Mouse (Mus musculus) frontal cortex, adult 2 months (tissue): ENCODE data around the gene Snap25. TPM values are rescaled to one million over a fixed set of nuclear protein-coding genes. Genes with fewer than 3 reads are reported as not detected.

Source experiments
- DNase-seq, 2 experiments: peaks; one replicate each; pipeline ENCODE4 v3.0.0; 2022; ENCODE audit warnings: low spot score in 1 of 2; ENCODE audit errors: extremely low spot score in 1 of 2
- polyA plus RNA-seq: library from polyadenylated mRNA; depleted of rRNA; stranded (reverse); fragments of >200 nt; gene quantifications from 2 replicates; pipeline ENCODE4 v1.2.3, GENCODE M21; 2012

The Snap25 gene
- polyA plus RNA-seq, 1 experiment: 2,537 TPM

- DNase-seq: peak; percentile 88 to 89
Observed at GRCm38 (mm10) chr2:136711746-136712440, 1.4 kb upstream of the Snap25 start.

GRCm38 (mm10) chr2:136712441-136713015 lies 725 bp upstream of the Snap25 start:
- DNase-seq: no peak

GRCm38 (mm10) chr2:136714008-136714411 lies 757 bp downstream of the Snap25 start:
- DNase-seq: peak in 1 of 2 experiments; percentile 61

DNA sequence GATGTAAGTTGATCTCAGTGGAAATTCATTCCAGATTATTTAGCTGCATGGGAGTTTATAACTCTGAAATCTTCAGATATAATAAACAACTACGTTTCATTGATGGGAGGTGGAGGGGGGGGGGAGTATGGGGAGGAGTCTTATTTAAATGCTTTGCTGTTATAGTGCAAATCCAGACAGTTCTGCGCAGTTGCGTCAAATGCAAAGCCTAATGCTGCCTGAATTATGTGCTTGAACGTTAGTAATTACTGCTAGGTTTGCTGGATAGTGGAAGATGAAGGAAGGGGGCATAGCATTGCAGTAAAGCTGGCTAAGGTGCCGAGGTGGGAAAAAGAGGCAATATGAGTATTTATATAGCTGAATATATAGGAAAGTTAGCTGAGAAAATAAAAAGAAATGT lies 2.3 kb downstream of the Snap25 start:
- DNase-seq: no peak

DNA sequence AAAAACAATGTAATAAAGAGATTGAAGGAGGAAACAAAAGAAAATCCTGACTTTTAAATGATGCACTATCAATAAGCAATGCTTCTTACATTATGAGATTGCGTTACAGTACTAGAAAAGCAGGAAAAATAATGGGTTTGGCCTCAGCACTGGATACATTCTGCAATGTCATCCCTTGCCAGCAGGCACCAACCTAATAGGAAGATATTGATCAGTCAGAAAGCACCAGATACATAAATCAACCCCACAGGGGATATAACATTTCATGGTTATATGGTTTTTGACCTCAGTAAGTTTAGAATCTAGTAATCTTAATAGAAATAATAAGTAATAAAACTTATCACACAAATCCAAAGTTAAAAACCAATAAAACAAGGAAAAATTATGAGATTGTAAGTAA lies 3.1 kb downstream of the Snap25 start:
- DNase-seq: no peak

GRCm38 (mm10) chr2:136720235-136720634 lies 7.0 kb downstream of the Snap25 start:
- DNase-seq: peak in 1 of 2 experiments; percentile 77

- no peak for DNase-seq
Observed at GRCm38 (mm10) chr2:136738260-136738659, 25.0 kb downstream of the Snap25 start.

GRCm38 (mm10) chr2:136742230-136742629 lies 29.0 kb downstream of the Snap25 start:
- peak in 1 of 2 experiments; percentile 35 for DNase-seq

DNA sequence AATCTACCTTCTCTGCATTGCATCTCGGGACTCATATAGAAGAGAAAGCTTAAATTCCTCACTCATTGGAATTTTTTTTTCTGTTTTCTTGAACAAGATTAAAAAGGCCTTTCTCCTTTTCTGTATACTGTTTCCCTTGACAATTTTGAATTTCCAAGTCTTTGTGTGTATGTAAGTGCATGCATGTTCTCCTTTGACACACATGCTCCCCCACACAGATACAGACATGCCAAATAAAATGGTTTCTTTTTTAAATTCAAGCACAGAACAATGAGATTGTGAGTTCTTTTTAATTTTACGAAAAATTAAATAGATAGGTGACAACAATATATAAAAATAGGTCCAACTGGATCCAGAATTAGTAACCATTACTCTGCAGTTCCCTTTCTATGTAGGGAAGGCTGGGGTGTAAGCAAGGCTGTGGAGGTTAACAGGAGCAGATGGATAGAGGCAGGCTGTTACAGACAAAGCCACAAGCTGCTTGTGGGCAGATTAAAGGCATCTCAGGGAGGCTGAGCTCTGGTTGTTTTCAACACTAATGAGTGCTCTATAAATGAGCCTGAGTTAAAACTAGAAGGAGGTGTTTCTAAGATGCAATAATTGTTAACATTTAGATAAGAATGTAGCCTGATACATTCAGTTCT lies 31.6 kb downstream of the Snap25 start:
- DNase-seq: no peak

GRCm38 (mm10) chr2:136745327-136745994 lies 32.2 kb downstream of the Snap25 start:
- no peak for DNase-seq

DNA sequence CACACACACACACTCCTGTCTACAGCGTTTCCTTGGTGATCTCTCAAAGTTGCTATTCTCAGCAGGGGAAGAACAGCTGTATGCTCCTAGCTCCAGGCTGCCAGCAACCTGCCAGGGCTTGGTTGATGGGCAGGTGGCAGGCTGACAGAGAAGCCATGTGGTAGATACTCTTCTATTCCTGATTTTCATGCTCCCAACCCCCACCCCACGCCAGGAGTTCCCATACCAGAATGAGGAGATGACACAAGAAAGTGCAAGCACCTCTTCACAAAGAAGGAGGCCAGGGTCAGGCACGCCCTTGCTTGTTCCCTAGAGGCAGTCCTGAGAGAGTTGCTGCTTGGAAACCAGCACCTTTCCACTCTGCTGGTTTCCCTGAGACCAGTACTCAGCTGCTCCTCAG lies 40.4 kb downstream of the Snap25 start:
- DNase-seq: peak; percentile 14 to 36

DNA sequence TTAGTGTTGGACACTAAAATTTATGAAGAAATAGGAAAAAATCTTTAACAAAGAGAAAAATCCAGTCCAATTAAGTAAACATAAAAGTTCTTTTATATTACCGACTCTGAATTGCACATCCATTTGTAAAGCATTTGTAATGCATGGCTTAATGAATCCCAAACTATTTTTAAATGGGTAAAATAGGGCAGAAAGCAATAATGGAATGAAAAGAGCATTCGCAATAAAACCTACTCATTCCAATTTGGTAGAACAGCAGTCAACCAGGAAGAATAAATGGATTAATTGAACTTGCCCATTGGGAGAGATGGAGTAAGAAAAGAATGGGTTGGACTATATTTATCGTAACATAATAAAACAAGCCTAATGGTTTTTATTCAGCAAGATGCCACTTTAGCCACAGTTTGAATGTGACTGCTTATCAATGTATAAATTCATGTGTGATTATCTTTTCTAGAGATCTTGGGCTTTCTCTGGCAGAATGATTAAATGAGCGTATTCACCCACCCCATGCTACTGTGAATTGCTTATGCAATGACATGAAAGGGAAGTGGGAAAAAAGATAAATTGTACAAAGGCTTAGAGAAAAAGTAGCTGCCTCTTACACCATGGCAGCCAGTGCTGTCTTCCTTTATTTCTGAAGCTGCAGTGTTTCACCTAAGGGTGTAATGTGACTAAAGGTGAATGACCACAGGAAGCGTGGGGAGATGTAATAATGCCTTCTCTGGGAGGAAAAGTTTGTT lies 45.7 kb downstream of the Snap25 start:
- no peak for DNase-seq

- DNase-seq: no peak
Observed at GRCm38 (mm10) chr2:136778156-136778555, 64.9 kb downstream of the Snap25 start.

GRCm38 (mm10) chr2:136778674-136779073 lies 65.4 kb downstream of the Snap25 start:
- no peak for DNase-seq

DNA sequence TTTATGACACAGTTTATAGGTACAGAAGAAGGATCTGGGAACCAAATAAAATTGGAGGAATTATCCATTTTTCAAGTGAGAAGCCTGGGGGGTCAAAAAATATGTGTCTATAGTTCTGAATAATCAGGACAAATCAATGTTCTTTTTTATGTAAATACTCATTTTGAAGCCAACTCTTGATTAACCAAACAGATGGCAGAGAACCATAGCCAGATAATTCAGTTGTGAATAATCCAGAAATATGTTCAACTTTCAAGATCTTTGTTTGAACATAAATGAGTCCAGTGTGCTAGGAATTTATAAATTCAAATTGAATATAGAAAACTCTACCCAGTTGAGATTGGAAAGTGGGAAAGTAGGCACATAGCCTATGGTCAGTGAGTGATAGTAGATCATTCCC lies 67.0 kb downstream of the Snap25 start:
- DNase-seq: no peak

DNA sequence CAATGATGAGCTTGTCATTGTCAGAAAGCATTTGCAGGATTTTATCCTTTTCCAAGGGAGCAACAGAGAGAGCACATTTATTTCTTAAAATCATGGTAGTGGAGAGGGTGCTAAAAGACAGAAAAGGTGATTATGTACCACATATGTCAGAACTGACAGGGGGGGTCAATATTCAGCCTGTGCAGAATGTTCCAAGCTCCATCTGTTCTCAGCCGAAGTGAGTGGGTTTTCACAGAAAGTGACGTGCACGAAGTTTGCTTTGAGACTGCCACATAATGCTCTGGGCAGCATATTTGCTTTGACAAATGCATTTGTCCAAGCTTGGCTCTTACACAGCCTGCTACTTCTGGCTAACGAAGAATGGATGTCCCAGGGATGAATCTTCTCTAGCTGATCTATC lies 71.1 kb downstream of the Snap25 start:
- DNase-seq: peak; percentile 68 to 70

- DNase-seq: peak; percentile 91
Observed at GRCm38 (mm10) chr2:136788379-136788778, 75.1 kb downstream of the Snap25 start.

DNA sequence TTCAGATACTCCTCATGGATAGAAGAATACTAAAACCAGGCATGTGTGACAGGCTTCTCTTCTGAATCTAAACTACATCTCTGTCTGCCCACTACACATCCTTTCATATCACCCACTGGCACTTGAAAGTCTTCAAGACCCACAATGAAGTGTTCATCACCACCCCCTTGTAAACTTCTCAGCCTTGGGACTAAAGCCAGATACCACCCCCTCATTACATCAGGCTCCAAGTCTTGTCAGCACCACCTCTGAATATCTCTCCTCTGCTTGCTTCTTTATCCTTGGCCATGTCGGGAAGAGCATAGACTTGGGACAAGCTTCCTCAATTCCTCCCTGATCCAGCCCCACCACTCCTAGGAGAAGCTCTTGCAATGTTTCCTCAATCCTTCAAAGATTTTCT lies 83.3 kb downstream of the Snap25 start:
- DNase-seq: peak; percentile 74 to 82

- DNase-seq: no peak
Observed at GRCm38 (mm10) chr2:136798887-136799430, 85.7 kb downstream of the Snap25 start.

GRCm38 (mm10) chr2:136801102-136801501 lies 87.8 kb downstream of the Snap25 start:
- no peak for DNase-seq
